Mouse (Mus musculus) urinary bladder, postnatal 4 days (tissue): ENCODE measurements around the gene Cdh13.

Experiments used
- DNase-seq, 2 experiments: peaks; one replicate each; pipeline ENCODE4 v3.0.0; 2021 to 2022; ENCODE audit warnings: low spot score in 2 of 2

The Cdh13 gene

GRCm38 (mm10) chr8:118380782-118381181 is 97.2 kb downstream of the Cdh13 start:
- DNase-seq = no peak

GRCm38 (mm10) chr8:118381641-118382040 is 98.1 kb downstream of the Cdh13 start:
- no peak for DNase-seq

GRCm38 (mm10) chr8:118384314-118384713 is 100.8 kb downstream of the Cdh13 start:
- DNase-seq = no peak

GRCm38 (mm10) chr8:118389456-118389855 is 105.9 kb downstream of the Cdh13 start:
- no peak for DNase-seq

DNA sequence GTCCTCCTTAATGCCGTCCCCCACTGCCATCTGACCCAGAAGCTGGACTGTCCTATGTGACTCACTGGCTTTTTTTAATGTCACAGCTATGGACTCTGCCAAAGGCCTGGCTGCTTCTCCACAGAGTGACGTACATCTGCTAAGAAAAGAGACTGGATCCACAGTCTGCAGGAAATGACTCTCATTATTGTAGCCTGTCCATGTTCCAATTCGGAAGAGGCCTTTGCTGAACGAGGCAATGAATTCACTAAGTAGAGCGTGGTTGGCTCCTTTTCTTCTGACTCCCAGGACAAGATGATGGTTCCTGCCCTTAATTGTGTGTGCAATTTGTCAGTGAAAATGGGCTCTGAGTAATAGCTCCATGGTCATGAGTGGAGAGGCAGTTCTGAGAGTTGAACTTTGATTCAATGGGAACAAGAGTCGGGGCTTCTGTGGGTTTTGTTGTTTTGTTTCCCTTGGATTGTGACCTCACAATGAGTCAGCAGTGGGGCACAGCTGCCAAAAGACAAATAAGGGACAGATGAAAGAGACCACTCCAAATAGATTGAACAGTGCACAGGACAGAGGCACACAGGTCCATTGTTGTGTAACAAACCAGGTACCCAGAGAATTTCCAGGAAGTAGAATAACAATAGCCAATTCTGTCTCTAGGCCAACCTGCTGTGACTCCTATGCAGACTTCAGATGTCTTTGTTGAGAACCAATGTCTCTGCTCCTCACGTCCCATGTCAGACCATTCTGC is 110.5 kb downstream of the Cdh13 start:
- DNase-seq = no peak

GRCm38 (mm10) chr8:118395178-118395577 is 111.6 kb downstream of the Cdh13 start:
- no peak for DNase-seq

DNA sequence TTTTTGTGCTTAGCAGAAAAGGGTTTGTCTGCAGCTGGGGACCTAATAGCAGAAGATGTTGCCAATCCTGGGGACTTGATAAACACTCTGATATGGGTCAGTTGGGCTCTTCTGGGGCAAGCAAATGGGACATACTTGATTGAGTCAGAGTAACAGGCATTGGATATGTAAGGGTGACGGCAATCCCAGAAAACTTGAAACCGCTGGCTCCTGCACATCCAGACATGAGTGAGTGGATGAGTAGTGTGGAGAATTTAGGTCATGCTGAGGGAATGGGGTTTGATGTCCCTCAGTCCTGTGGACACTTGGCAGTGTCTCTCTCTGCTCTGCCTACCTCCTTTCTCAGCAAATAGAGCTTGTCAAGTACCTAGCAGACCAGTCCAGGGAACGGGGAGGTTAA is 121.3 kb downstream of the Cdh13 start:
- no peak for DNase-seq

GRCm38 (mm10) chr8:118407322-118407721 is 123.8 kb downstream of the Cdh13 start:
- no peak for DNase-seq

- DNase-seq = no peak
These were observed 125.9 kb downstream of the Cdh13 start for GRCm38 (mm10) chr8:118409396-118409795.

DNA sequence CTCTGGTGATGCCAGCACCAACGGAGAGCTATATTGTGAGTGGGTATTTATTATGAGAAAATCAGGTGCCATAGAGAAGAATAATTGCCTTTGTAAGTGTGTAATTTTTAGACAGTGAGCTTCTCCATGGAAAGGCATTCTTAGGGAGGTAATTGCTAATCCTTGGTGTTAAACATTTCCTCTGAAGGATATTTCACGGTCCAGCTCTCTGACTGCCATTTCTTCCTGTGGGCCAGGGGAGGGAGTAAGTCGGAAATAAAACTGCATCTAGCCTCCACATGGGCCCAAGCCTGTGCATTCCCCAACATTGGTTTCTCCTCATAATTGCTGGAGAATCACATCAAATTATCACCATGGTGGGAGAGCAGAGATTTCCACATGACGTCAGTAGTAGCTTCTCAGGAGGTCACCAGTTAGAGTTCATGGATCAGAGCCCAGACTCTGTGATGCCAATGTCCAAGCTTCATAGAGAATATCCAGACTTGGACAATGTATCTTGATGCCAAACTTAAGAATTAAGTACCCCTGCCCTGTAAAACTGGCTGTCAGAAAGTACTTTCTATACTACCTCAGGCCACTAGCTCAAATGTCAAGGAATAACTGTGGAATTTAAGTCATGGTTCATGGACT is 126.9 kb downstream of the Cdh13 start:
- DNase-seq = no peak

DNA sequence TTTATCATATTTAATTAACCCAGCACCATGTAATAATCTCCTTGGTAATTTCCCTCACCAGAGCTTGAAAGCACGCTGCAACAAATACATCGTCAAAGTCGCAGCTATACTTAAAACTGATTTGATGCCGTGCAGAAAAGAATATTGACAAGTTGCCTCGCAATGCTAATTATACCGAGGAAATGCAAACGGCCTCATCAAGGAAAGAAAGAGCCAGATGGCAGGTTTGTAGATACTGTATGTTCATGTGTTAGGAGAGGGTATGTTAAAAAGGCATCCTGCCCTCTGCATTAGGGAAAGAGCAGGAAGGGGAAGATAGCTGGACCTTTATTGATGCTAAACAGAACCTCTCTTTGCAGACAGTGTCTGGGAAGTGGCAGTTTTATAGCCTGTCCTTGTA is 132.1 kb downstream of the Cdh13 start:
- no peak for DNase-seq

DNA sequence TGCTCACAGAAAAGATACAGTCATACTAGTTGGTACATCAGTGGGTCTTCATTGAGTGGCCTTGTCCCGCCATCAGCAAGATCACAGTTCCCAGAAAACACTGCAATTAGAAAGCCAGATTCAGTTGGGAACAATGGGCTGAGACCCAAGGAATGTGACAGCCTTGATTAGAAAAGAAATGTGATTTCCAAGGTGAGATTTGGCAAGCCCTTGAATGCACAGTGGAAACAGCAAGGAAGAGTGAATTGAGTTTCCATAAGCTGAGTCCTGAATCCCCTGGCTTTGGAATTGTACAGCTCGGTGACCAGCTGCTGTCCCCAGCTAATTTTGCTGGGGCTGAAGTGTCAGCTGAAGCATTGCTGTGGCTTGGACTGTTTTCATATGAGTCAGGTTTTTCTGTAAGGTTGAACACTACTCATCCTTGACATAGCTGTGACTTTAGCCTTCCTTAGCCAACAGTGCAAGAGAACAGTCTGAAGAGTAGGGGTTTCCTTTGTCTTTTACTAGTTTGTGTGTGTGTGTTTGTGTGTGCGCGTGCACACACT is 133.3 kb downstream of the Cdh13 start:
- DNase-seq = no peak

DNA sequence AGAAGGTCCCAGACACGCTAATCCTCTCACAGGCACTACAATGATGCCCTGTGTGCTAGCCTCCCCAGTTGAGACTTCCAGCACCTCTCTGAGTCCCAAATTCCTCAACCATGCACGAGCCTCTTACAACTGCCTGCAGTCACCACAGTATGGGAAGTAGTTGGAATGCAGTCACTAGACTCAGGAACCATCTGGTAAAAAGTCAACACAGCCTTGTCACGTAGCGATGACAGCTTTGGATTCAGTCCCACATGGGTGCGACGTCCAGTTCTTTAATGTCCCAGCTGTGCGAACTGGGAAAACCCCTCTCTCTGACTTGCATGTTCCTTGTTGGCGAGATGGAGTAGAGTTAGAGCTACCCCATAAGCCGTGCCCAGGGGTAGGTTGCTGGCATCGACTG is 139.1 kb downstream of the Cdh13 start:
- no peak for DNase-seq

- no peak for DNase-seq
These were observed 145.4 kb downstream of the Cdh13 start for GRCm38 (mm10) chr8:118428941-118429340.

DNA sequence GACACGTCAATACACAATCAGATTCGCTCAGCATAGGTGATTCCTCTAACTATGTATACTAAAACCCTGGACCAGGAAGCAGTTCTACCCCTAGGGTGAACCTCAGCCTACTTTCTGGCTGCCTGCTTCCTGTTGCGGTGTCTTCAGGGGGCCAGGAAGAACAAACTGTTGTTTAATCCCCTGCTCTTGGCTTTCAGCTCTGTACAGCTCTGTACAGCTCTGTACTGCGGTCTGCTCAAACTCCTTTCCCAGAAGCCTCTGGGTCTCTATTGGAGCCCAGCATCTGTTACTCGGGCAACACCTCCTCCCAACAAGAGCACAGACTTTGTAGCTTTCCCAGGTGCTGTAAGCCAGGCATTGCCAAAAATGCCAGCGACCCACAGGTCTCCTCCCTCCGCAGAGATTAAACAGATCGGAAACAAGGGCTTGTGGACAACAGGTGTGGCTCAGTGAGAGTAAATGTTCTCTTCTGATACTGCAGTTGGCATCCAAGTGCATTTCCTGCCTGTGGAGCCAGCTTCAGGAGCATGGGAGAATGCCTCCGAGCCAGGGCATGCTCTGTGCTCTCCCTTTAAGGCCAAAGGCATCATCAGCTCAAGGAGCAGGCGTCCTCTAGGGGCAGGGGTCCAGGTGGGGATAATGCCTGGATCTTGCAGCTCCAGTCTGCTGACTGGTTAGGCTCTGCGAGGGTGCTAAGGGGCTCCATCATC is 148.4 kb downstream of the Cdh13 start:
- no peak for DNase-seq

DNA sequence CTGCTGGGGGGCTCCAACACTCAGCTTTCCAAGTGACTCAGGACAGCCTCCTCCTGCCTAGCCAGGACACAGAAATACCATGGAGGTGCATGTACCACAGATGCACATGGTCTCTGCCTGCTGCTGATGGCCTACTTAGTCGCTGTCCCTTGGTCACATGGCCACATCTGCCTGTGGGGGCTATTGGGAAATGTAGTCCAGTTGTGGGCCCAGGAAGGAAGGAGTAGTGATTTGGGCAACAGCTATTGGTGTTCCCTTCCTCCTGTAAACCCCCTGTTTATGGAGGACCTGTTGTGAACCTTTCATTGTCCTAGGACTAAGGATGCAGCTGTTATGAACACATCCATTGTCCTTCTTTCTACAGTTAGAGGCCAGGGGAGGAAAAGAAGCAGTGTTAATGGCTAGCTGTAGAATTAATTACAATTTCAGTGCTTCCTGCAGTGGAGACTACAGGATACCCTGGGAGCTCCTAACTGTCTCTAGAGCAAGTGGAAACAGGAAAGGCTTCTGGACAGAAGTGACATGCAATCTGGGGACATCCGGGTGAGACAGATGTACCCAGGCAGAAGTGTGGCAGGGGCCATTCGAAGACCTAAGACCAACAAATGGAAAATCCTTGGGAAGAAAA is 150.1 kb downstream of the Cdh13 start:
- no peak for DNase-seq

DNA sequence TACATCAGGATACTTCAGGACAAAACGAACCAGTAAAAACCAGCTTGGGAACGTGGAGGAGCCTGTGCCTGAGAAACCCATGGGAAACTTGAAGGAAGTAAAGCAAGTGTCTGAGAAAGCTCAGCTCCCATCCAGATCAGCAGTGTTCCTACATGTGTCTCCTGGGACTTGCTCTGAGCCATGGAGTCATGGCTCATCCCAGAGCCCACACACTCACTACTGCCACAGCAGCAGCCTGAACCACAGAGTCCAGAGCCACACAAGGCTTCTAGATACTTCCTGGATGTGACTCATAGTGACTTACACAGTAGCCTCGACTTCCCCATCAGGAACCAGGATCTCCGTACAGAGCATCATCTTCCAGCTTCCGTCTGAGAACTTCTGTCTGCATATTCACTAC is 153.2 kb downstream of the Cdh13 start:
- DNase-seq = no peak

DNA sequence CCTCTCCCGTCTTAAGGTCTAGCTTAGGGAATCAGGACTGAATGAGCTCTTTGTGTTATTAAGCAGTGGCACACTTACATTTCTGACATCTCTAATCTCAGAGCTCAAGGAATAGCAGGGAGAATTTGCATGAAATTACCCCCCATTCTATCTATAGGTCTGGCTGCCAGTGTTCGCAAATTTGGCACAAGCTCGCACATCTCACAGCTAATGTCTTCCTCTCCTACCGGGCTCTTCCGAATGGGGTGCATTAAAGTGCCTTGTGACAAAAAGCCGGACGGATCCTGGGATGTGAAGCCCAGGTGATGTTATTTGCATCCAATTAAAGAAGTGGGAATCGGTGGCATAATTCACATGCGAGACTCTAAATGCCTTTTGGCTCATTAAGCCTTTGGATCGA is 153.6 kb downstream of the Cdh13 start:
- DNase-seq = no peak

DNA sequence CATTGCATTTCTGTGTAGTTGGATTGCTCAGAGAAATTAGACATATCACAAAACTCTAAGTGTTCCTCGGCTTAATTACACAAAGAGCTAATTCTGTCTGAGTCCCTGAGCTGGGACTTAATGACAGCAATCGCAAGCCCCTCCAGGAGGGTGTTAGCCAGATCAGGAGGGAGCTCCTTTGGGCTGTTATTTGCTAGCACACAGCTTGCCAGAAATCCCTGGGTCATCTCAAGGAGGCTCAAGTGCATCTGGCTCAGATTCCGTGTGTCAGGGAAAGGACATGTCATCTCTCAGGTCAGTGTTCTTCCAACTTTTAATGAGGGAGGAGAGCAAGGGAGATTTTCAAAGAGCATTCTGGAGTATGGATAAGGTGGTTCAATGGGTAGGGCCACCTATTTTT is 154.3 kb downstream of the Cdh13 start:
- no peak for DNase-seq

GRCm38 (mm10) chr8:118439857-118440256 is 156.3 kb downstream of the Cdh13 start:
- no peak for DNase-seq

- DNase-seq = no peak
These were observed 159.8 kb downstream of the Cdh13 start for GRCm38 (mm10) chr8:118443361-118443760.

- no peak for DNase-seq
These were observed 161.2 kb downstream of the Cdh13 start for GRCm38 (mm10) chr8:118444651-118445207.
